Mouse (Mus musculus) naive thymus-derived CD4-positive, alpha-beta T cell, adult 2 months (primary cell): Measurements from ENCODE around the gene Olfr1211.

Experiments
- DNase-seq: peaks from one replicate; pipeline ENCODE4 v3.0.0-alpha.2; 2011; ENCODE audit warnings: low read depth

Gene Olfr1211

DNA sequence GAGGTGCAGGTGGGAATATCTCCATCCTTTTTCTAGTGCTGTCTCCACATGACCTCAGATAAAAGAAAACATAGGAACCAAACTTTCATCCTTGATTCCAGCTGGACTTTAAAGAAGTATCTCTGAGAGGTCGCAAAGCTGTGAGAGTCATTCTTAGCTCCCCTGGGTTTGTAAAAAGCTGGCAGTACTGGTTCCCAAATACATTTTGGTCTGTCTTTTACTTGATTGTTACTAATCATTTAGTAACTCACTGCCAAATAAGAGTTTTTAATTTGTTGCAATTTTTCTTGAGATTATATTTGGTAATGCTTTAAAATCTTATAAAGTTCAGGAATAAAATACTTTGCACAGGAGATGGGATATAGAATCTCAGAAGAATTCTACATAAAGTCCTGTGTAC, at the start of gene Olfr1211:
Gene Olfr1211 (minus strand): TSS at position 101 of the 400 bp plus-strand sequence.
- DNase-seq, result no peak

DNA sequence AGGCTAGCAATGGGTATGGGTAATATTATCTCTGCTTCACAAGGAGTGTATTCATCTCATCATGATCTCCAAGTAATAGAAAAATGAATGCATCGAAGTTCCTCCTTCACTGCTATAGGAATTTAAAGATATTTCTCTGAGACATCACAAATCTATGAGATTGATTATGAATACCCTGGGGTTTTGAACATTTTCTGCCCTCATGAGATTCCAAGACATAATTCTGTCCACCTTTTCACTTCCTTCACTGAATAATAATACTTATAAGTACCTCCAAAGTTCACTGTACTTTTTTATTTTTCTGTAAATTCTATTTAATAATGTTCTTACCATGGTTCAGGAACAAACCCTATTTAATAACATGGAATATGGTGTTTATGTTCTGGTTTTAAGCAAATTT, 42.3 kb upstream of the Olfr1211 start, which contains the start of gene Gm13762:
Gene Gm13762 (minus strand): TSS at position 101 of the 400 bp plus-strand sequence.
- DNase-seq, result no peak

DNA sequence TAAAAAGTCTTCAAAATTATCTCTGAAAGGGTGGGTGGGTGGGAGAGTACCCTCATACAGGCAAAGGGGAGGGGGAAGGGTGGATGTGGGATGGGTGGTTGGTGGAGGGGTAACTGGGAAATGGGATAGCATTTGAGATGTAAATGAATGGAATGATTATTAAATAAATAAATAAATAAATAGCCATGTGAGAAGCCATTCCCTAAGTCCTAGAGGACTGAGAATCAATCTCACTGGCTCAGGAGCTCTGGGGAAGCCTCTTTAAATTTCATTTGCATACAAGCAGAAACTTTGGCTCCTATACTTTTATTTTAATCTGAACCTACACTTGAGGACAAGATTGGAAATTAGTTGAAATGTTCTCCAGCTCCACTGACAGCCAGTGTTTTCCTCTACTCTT, 15.8 kb upstream of the Olfr1211 start, which contains the start of gene Olfr1212:
Gene Olfr1212 (plus strand): TSS at position 301 of the 400 bp plus-strand sequence.
- DNase-seq, result no peak

- no peak for DNase-seq
Measured at GRCm38 (mm10) chr2:88915057-88915456, 22.9 kb downstream of the Olfr1211 start, which contains the start of gene Olfr1209. TSS of gene Olfr1209 (minus strand) at chr2:88915157.

GRCm38 (mm10) chr2:88902211-88902610, 35.7 kb downstream of the Olfr1211 start, which contains the start of gene Olfr1208:
TSS of gene Olfr1208 (minus strand) at chr2:88902311.
- DNase-seq, result no peak
